Mouse (Mus musculus): Measurements from ENCODE around the gene Myo16. TPM values are rescaled to one million over a fixed set of nuclear protein-coding genes. Genes with fewer than 3 reads are reported as not detected.

The Myo16 gene
- polyA plus RNA-seq, 1 experiment = 0.44 TPM

GRCm38 (mm10) chr8:10663770-10664470 lies 510.2 kb downstream of the Myo16 start:
- Histone ChIP-seq H3K4me3 (ENCODE audit: control insufficient read depth, low read depth, low read length) (no peak overlapping the region), H3K4me1 (ENCODE audit: control insufficient read depth, insufficient read depth, low read length) (no peaks in the 10 kb centered on the region; the same call in 1 of the 2 replicates), H3K27me3 (ENCODE audit: control insufficient read depth, insufficient read depth, low read length) (no peaks in the 10 kb centered on the region), H3K27ac (ENCODE audit: control insufficient read depth, insufficient read depth, low read depth, low read length) (no peak overlapping the region), H3K36me3 (ENCODE audit: control insufficient read depth, insufficient read depth, low read length) (no peaks in the 10 kb centered on the region)
- TF ChIP-seq CTCF (IDR thresholded peaks at IDR 0.05; ENCODE audit: control insufficient read depth, insufficient read depth, insufficient replicate concordance, low read depth, low read length) (no peak), POLR2A (IDR thresholded peaks at IDR 0.05; ENCODE audit: control insufficient read depth, low read depth, low read length) (no peak)

GRCm38 (mm10) chr8:10664861-10665543 lies 511.3 kb downstream of the Myo16 start:
- H3K27me3 ChIP-seq (ENCODE audit: control insufficient read depth, insufficient read depth, low read length) = no peaks in the 10 kb centered on the region
- no peak overlapping the region for H3K27ac ChIP-seq (ENCODE audit: control insufficient read depth, insufficient read depth, low read depth, low read length)
- no peaks in the 10 kb centered on the region for H3K36me3 ChIP-seq (ENCODE audit: control insufficient read depth, insufficient read depth, low read length)
- H3K4me3 ChIP-seq (ENCODE audit: control insufficient read depth, low read depth, low read length) = no peak overlapping the region
- TF ChIP-seq CTCF (IDR thresholded peaks at IDR 0.05; ENCODE audit: control insufficient read depth, insufficient read depth, insufficient replicate concordance, low read depth, low read length) (no peak), POLR2A (IDR thresholded peaks at IDR 0.05; ENCODE audit: control insufficient read depth, low read depth, low read length) (no peak)
- H3K4me1 ChIP-seq (ENCODE audit: control insufficient read depth, insufficient read depth, low read length) = no peaks in the 10 kb centered on the region; the same call in 1 of the 2 replicates

- H3K27me3 ChIP-seq (ENCODE audit: control insufficient read depth, insufficient read depth, low read length) = no peaks in the 10 kb centered on the region
- TF ChIP-seq POLR2A (IDR thresholded peaks at IDR 0.05; ENCODE audit: control insufficient read depth, low read depth, low read length) = no peak
- no peak for TF ChIP-seq CTCF (IDR thresholded peaks at IDR 0.05; ENCODE audit: control insufficient read depth, insufficient read depth, insufficient replicate concordance, low read depth, low read length)
- H3K27ac ChIP-seq (ENCODE audit: control insufficient read depth, insufficient read depth, low read depth, low read length) = no peak overlapping the region
- H3K36me3 ChIP-seq (ENCODE audit: control insufficient read depth, insufficient read depth, low read length) = no peaks in the 10 kb centered on the region
- H3K4me1 ChIP-seq (ENCODE audit: control insufficient read depth, insufficient read depth, low read length) = no peaks in the 10 kb centered on the region; the same call in 1 of the 2 replicates
- H3K4me3 ChIP-seq (ENCODE audit: control insufficient read depth, low read depth, low read length) = no peak overlapping the region
These were observed 512.1 kb downstream of the Myo16 start for GRCm38 (mm10) chr8:10665821-10666283.

GRCm38 (mm10) chr8:10671862-10672548 lies 518.3 kb downstream of the Myo16 start:
- TF ChIP-seq POLR2A (IDR thresholded peaks at IDR 0.05; ENCODE audit: control insufficient read depth, low read depth, low read length) = no peak
- Histone ChIP-seq H3K27ac (ENCODE audit: control insufficient read depth, insufficient read depth, low read depth, low read length) (no peak overlapping the region), H3K27me3 (ENCODE audit: control insufficient read depth, insufficient read depth, low read length) (no peaks in the 10 kb centered on the region), H3K4me1 (ENCODE audit: control insufficient read depth, insufficient read depth, low read length) (no peaks in the 10 kb centered on the region), H3K36me3 (ENCODE audit: control insufficient read depth, insufficient read depth, low read length) (no peaks in the 10 kb centered on the region), H3K4me3 (ENCODE audit: control insufficient read depth, low read depth, low read length) (no peak overlapping the region)

GRCm38 (mm10) chr8:10677840-10678410 lies 524.2 kb downstream of the Myo16 start:
- H3K27me3 ChIP-seq (ENCODE audit: control insufficient read depth, insufficient read depth, low read length) = no peaks in the 10 kb centered on the region
- H3K4me3 ChIP-seq (ENCODE audit: control insufficient read depth, low read depth, low read length) = no peak overlapping the region
- H3K36me3 ChIP-seq (ENCODE audit: control insufficient read depth, insufficient read depth, low read length) = no peaks in the 10 kb centered on the region
- no peaks in the 10 kb centered on the region for H3K4me1 ChIP-seq (ENCODE audit: control insufficient read depth, insufficient read depth, low read length)
- no peak for TF ChIP-seq POLR2A (IDR thresholded peaks at IDR 0.05; ENCODE audit: control insufficient read depth, low read depth, low read length)
- TF ChIP-seq CTCF (IDR thresholded peaks at IDR 0.05; ENCODE audit: control insufficient read depth, insufficient read depth, insufficient replicate concordance, low read depth, low read length) = no peak
- H3K27ac ChIP-seq (ENCODE audit: control insufficient read depth, insufficient read depth, low read depth, low read length) = no peak overlapping the region

- Histone ChIP-seq H3K4me1 (ENCODE audit: control insufficient read depth, insufficient read depth, low read length) (no peaks in the 10 kb centered on the region), H3K36me3 (ENCODE audit: control insufficient read depth, insufficient read depth, low read length) (no peaks in the 10 kb centered on the region), H3K27me3 (ENCODE audit: control insufficient read depth, insufficient read depth, low read length) (no peaks in the 10 kb centered on the region), H3K27ac (ENCODE audit: control insufficient read depth, insufficient read depth, low read depth, low read length) (no peak overlapping the region), H3K4me3 (ENCODE audit: control insufficient read depth, low read depth, low read length) (no peak overlapping the region)
- TF ChIP-seq CTCF (IDR thresholded peaks at IDR 0.05; ENCODE audit: control insufficient read depth, insufficient read depth, insufficient replicate concordance, low read depth, low read length) (no peak), POLR2A (IDR thresholded peaks at IDR 0.05; ENCODE audit: control insufficient read depth, low read depth, low read length) (no peak)
These were observed 528.2 kb downstream of the Myo16 start for GRCm38 (mm10) chr8:10681926-10682325.

- Histone ChIP-seq H3K4me3 (ENCODE audit: control insufficient read depth, low read depth, low read length) (no peak overlapping the region), H3K27me3 (ENCODE audit: control insufficient read depth, insufficient read depth, low read length) (no peaks in the 10 kb centered on the region), H3K27ac (ENCODE audit: control insufficient read depth, insufficient read depth, low read depth, low read length) (no peak overlapping the region), H3K36me3 (ENCODE audit: control insufficient read depth, insufficient read depth, low read length) (no peaks in the 10 kb centered on the region), H3K4me1 (ENCODE audit: control insufficient read depth, insufficient read depth, low read length) (no peaks in the 10 kb centered on the region)
- TF ChIP-seq POLR2A (IDR thresholded peaks at IDR 0.05; ENCODE audit: control insufficient read depth, low read depth, low read length) (no peak), CTCF (IDR thresholded peaks at IDR 0.05; ENCODE audit: control insufficient read depth, insufficient read depth, insufficient replicate concordance, low read depth, low read length) (no peak)
These were observed 529.4 kb downstream of the Myo16 start for GRCm38 (mm10) chr8:10683088-10683487.

Other genes starting within 250 kb of the Myo16 start
- 7.5 and 9.0 TPM in 2 replicates for gene Lig4, start 176.2 kb upstream of the Myo16 start, polyA plus RNA-seq (2012; rRNA removed)
- 1.8 and 2.2 TPM in 2 replicates for gene Abhd13, start 176.2 kb upstream of the Myo16 start, polyA plus RNA-seq (2012; rRNA removed)
- 0.48 and 0.81 TPM in 2 replicates for gene Tnfsf13b, start 147.4 kb upstream of the Myo16 start, polyA plus RNA-seq (2012; rRNA removed)

All from testis, adult 2 months (tissue).